In genomic region chr11:11872140-11872795, GRCm38 (mm10) we compare ENCODE assay signal across 11 mouse cellular contexts. TPM values are rescaled to one million over a fixed set of nuclear protein-coding genes. Genes with fewer than 3 reads are reported as not detected.
DNase-seq lines count a peak whose midpoint lies in the region; ATAC-seq lines count a peak whose summit lies in the region.
"Had no signal": no experiment of that assay in that cellular context is flagged by ENCODE, and none has a peak within 500 bp of the region (broad histone marks: within the 10 kb centered on the region; RNA-seq: fewer than 3 reads in every experiment).

No protein-coding gene starts in this region.

- H3K4me2 ChIP-seq in heart, embryonic 12.5 days = no peak overlapping the region
- no peak overlapping the region for H3K4me2 ChIP-seq in midbrain, embryonic 13.5 days (replicated peaks)
- no peak overlapping the region for H3K4me2 ChIP-seq in midbrain, embryonic 15.5 days
- no peak overlapping the region for H3K4me2 ChIP-seq in intestine, embryonic 15.5 days (replicated peaks)

- no peak overlapping the region for H3K9ac ChIP-seq in heart, embryonic 12.5 days
- H3K9ac ChIP-seq in midbrain, embryonic 13.5 days (replicated peaks) = no peak overlapping the region
- no peak overlapping the region for H3K9ac ChIP-seq in midbrain, embryonic 15.5 days
- H3K9ac ChIP-seq in intestine, embryonic 15.5 days = no peak overlapping the region

- 46% methylated on average over 3 of the region's 3 CpGs for WGBS in heart, embryonic 12.5 days
- 59% methylated on average over 3 of the region's 3 CpGs for WGBS in midbrain, embryonic 13.5 days
- WGBS in midbrain, embryonic 15.5 days = 68% methylated on average over 3 of the region's 3 CpGs
- WGBS in intestine, embryonic 15.5 days = 60% methylated on average over 3 of the region's 3 CpGs

- DNase-seq in heart, postnatal 14 days = no peak
- DNase-seq in left cerebral cortex, adult 18-20 months (ENCODE audit: low spot score in 2 of 2) = no peak
- no peak for DNase-seq in gastrocnemius, adult 8-10 months (ENCODE audit: low spot score in 2 of 2)
- DNase-seq in adipocyte (ENCODE audit: low spot score) = no peak
- DNase-seq: adrenal gland, postnatal 10 days; kidney, adult 9 months had no signal

- ATAC-seq in heart, embryonic 12.5 days (ENCODE audit: insufficient number of reproducible peaks, low FRiP score) = no peak
- ATAC-seq in midbrain, embryonic 13.5 days = no peak
- no peak for ATAC-seq in midbrain, embryonic 15.5 days (replicated peaks)
- no peak for ATAC-seq in intestine, embryonic 15.5 days

- H3K9me3 ChIP-seq in heart, embryonic 12.5 days (replicated peaks) = no peaks in the 10 kb centered on the region
- H3K9me3 ChIP-seq in midbrain, embryonic 13.5 days = no peaks in the 10 kb centered on the region
- no peaks in the 10 kb centered on the region for H3K9me3 ChIP-seq in midbrain, embryonic 15.5 days
- no peaks in the 10 kb centered on the region for H3K9me3 ChIP-seq in intestine, embryonic 15.5 days
- H3K9me3 ChIP-seq: G1E had no signal

- no peaks in the 10 kb centered on the region for H3K36me3 ChIP-seq in heart, embryonic 12.5 days
- H3K36me3 ChIP-seq in midbrain, embryonic 13.5 days = no peaks in the 10 kb centered on the region
- H3K36me3 ChIP-seq in midbrain, embryonic 15.5 days (replicated peaks) = no peaks in the 10 kb centered on the region
- H3K36me3 ChIP-seq in intestine, embryonic 15.5 days = no peaks in the 10 kb centered on the region
- H3K36me3 ChIP-seq: G1E had no signal

- no peaks in the 10 kb centered on the region for H3K27me3 ChIP-seq in heart, embryonic 12.5 days (replicated peaks)
- 0 out of 2 replicates have a peak, but pooled peaks cover 2% of the 10 kb centered on the region for H3K27me3 ChIP-seq in midbrain, embryonic 13.5 days
- no peaks in the 10 kb centered on the region for H3K27me3 ChIP-seq in midbrain, embryonic 15.5 days (replicated peaks)
- H3K27me3 ChIP-seq in intestine, embryonic 15.5 days (replicated peaks) = no peaks in the 10 kb centered on the region

- no peak overlapping the region for H3K4me3 ChIP-seq in heart, embryonic 12.5 days
- H3K4me3 ChIP-seq in midbrain, embryonic 13.5 days (replicated peaks) = no peak overlapping the region
- no peak overlapping the region for H3K4me3 ChIP-seq in midbrain, embryonic 15.5 days
- H3K4me3 ChIP-seq in intestine, embryonic 15.5 days (replicated peaks) = no peak overlapping the region

- intact Hi-C loops in heart, postnatal 14 days (cut with DNase I) = no loop called here

- H3K27ac ChIP-seq in heart, embryonic 12.5 days (ENCODE audit: poor library complexity, severe bottlenecking) = peak overlapping the region; percentile 72
- peak overlapping the region; percentile 9 for H3K27ac ChIP-seq in midbrain, embryonic 13.5 days
- no peak overlapping the region for H3K27ac ChIP-seq in midbrain, embryonic 15.5 days
- H3K27ac ChIP-seq in intestine, embryonic 15.5 days = peak overlapping the region; percentile 71

- peaks cover 65% of the 10 kb centered on the region for H3K4me1 ChIP-seq in heart, embryonic 12.5 days (replicated peaks)
- peaks cover 41% of the 10 kb centered on the region for H3K4me1 ChIP-seq in midbrain, embryonic 13.5 days (replicated peaks)
- peaks cover 25% of the 10 kb centered on the region for H3K4me1 ChIP-seq in midbrain, embryonic 15.5 days
- peaks cover 24% of the 10 kb centered on the region for H3K4me1 ChIP-seq in intestine, embryonic 15.5 days (replicated peaks)

RNA-seq across cellular contexts. Expression of gene Ddc, which starts 25.7 kb away (rescaled TPM):
- 51.8 and 55.2 TPM in 2 replicates for polyA plus RNA-seq in heart, embryonic 12.5 days (2016; fragmentation: Nextera tagmentation; extraction: Ambion mirVana)
- 1 to 10 TPM; 3.1 to 5.8 TPM for total RNA-seq in heart, postnatal 14 days (2021)
- polyA plus RNA-seq in midbrain, embryonic 13.5 days (2015; fragmentation: Nextera tagmentation; extraction: Ambion mirVana) = 17.8 and 43.0 TPM in 2 replicates
- polyA plus RNA-seq in midbrain, embryonic 15.5 days (2015; fragmentation: Nextera tagmentation; extraction: Ambion mirVana) = 20.4 and 21.1 TPM in 2 replicates
- polyA plus RNA-seq in intestine, embryonic 15.5 days (2015; fragmentation: Nextera tagmentation; extraction: Ambion mirVana) = 46.3 and 52.2 TPM in 2 replicates
- 1 to 10 TPM; 3.9 to 4.2 TPM for total RNA-seq in left cerebral cortex, adult 18-20 months (2021)
- total RNA-seq in gastrocnemius, adult 8-10 months (2022) = under 1 TPM; 0.40 to 0.85 (median 0.70) TPM
